Mouse (Mus musculus): Measurements from ENCODE around the gene Slc37a4. TPM values are rescaled to one million over a fixed set of nuclear protein-coding genes. Genes with fewer than 3 reads are reported as not detected.
"Not testable (repeated sequence)": the region's sequence is repeated elsewhere in the genome, so short reads cannot be mapped to it uniquely, and the experiment has no call there.

Slc37a4 gene
- total RNA-seq, 2 experiments from 2014 or later, result 41.5 to 44.9 TPM

- intact Hi-C loops (cut with DNase I), result loop anchor here (10.0 kb wide), 1 partner anchor 273 kb away; no protein-coding TSS in a partner anchor
- DNase-seq, result no peak
These were observed 1.4 kb downstream of the Slc37a4 start for GRCm38 (mm10) chr9:44398087-44398486.

GRCm38 (mm10) chr9:44398551-44398950 is 1.9 kb downstream of the Slc37a4 start:
- no peak for DNase-seq
- intact Hi-C loops (cut with DNase I), result loop anchor here (10.0 kb wide), 1 partner anchor 274 kb away; no protein-coding TSS in a partner anchor

GRCm38 (mm10) chr9:44399114-44399794 is 2.6 kb downstream of the Slc37a4 start:
- intact Hi-C loops (cut with DNase I), result loop anchor here (10.0 kb wide), 1 partner anchor 274 kb away; no protein-coding TSS in a partner anchor
- no peak for DNase-seq

- peak; percentile 44 for DNase-seq
- intact Hi-C loops (cut with DNase I), result loop anchor here (10.0 kb wide), 1 partner anchor 275 kb away; no protein-coding TSS in a partner anchor
These were observed 3.1 kb downstream of the Slc37a4 start for GRCm38 (mm10) chr9:44399795-44400114.

GRCm38 (mm10) chr9:44401081-44401480 is 4.4 kb downstream of the Slc37a4 start:
- intact Hi-C loops (cut with DNase I), result no loop called here
- DNase-seq, result no peak

GRCm38 (mm10) chr9:44405011-44405410 is 8.4 kb downstream of the Slc37a4 start:
- intact Hi-C loops (cut with DNase I), result no loop called here
- no peak for DNase-seq

- intact Hi-C loops (cut with DNase I), result no loop called here
- peak; percentile 94 for DNase-seq
These were observed 10.5 kb downstream of the Slc37a4 start, which contains the start of the genes Rps25 and Trappc4 for GRCm38 (mm10) chr9:44406906-44407751. Gene Rps25 (plus strand): TSS chr9:44407139. Gene Trappc4 (minus strand): TSS chr9:44407600.

GRCm38 (mm10) chr9:44407752-44408097 is 11.1 kb downstream of the Slc37a4 start:
- intact Hi-C loops (cut with DNase I), result no loop called here
- no peak for DNase-seq

GRCm38 (mm10) chr9:44408693-44409092 is 12.0 kb downstream of the Slc37a4 start:
- DNase-seq; intact Hi-C loops (cut with DNase I): not testable (repeated sequence)

GRCm38 (mm10) chr9:44410647-44411336 is 14.1 kb downstream of the Slc37a4 start:
- intact Hi-C loops (cut with DNase I), result no loop called here
- DNase-seq, result no peak

GRCm38 (mm10) chr9:44411601-44412130 is 15.0 kb downstream of the Slc37a4 start:
- intact Hi-C loops (cut with DNase I), result no loop called here
- no peak for DNase-seq

GRCm38 (mm10) chr9:44412306-44412705 is 15.7 kb downstream of the Slc37a4 start:
- intact Hi-C loops (cut with DNase I), result no loop called here
- no peak for DNase-seq

- DNase-seq, result no peak
- intact Hi-C loops (cut with DNase I), result no loop called here
These were observed 16.1 kb downstream of the Slc37a4 start for GRCm38 (mm10) chr9:44412781-44413180.

GRCm38 (mm10) chr9:44417156-44417891 is 20.7 kb downstream of the Slc37a4 start:
- intact Hi-C loops (cut with DNase I), result no loop called here
- DNase-seq, result peak; percentile 34

- peak; percentile 94 for DNase-seq
- intact Hi-C loops (cut with DNase I), result no loop called here
These were observed 21.3 kb downstream of the Slc37a4 start for GRCm38 (mm10) chr9:44417892-44418363.

- DNase-seq, result no peak
- intact Hi-C loops (cut with DNase I), result no loop called here
These were observed 22.1 kb downstream of the Slc37a4 start, which contains the start of gene Ccdc84 for GRCm38 (mm10) chr9:44418519-44419385. Gene Ccdc84 (minus strand): TSS chr9:44418569.

GRCm38 (mm10) chr9:44419730-44420129 is 23.1 kb downstream of the Slc37a4 start:
- intact Hi-C loops (cut with DNase I); DNase-seq: not testable (repeated sequence)

- DNase-seq, result no peak
- intact Hi-C loops (cut with DNase I), result no loop called here
These were observed 23.7 kb downstream of the Slc37a4 start for GRCm38 (mm10) chr9:44420280-44420898.

GRCm38 (mm10) chr9:44423576-44423975 is 26.9 kb downstream of the Slc37a4 start:
- no peak for DNase-seq
- intact Hi-C loops (cut with DNase I), result no loop called here
